Mouse (Mus musculus) embryonic facial prominence, embryonic 13.5 days (tissue): ENCODE data around the gene Hmgb4. TPM values are rescaled to one million over a fixed set of nuclear protein-coding genes. Genes with fewer than 3 reads are reported as not detected.

Experiments used
- ATAC-seq: fragments of 200-750 bp; cut with Nextera tagmentation; 2 replicates; pipeline ENCODE4 v1.8.0; 2017; ENCODE audit warnings: low read depth; ENCODE audit not compliant: insufficient number of reproducible peaks, insufficient read depth, low FRiP score, low TSS enrichment
- H3K27ac ChIP-seq: fragments of 300-500 bp; sonication (generic); 2 replicates; pipeline ENCODE4 v1.5.1; 2015; ENCODE audit warnings: moderate library complexity, mild to moderate bottlenecking, inconsistent platforms
- H3K27me3 ChIP-seq: fragments of 300-500 bp; sonication (generic); 2 replicates; pipeline ENCODE4 v1.6.1; 2015; ENCODE audit warnings: mild to moderate bottlenecking, inconsistent platforms
- H3K36me3 ChIP-seq: fragments of 300-500 bp; sonication (generic); 2 replicates; pipeline ENCODE4 v1.6.1; 2015; ENCODE audit warnings: mild to moderate bottlenecking, inconsistent platforms
- H3K4me1 ChIP-seq: fragments of 300-500 bp; sonication (generic); 2 replicates; pipeline ENCODE4 v1.6.1; 2015; ENCODE audit warnings: inconsistent platforms
- H3K4me2 ChIP-seq: fragments of 300-500 bp; sonication (generic); 2 replicates; pipeline ENCODE4 v1.6.1; 2015; ENCODE audit warnings: moderate library complexity, mild to moderate bottlenecking, inconsistent platforms
- H3K4me3 ChIP-seq: fragments of 300-500 bp; sonication (generic); 2 replicates; pipeline ENCODE4 v1.5.1; 2015; ENCODE audit warnings: mild to moderate bottlenecking, inconsistent platforms
- H3K9ac ChIP-seq: fragments of 300-500 bp; sonication (generic); 2 replicates; pipeline ENCODE4 v1.6.1; 2015; ENCODE audit warnings: mild to moderate bottlenecking, inconsistent platforms
- H3K9me3 ChIP-seq: fragments of 300-500 bp; sonication (generic); 2 replicates; pipeline ENCODE4 v1.6.1; 2016; ENCODE audit warnings: inconsistent platforms
- WGBS: fragments of 180-500 bp; shearing (Covaris S2); methylation state at CpG from one replicate; pipeline ENCODE4 v1.1.7; 2015; ENCODE audit warnings: mixed read lengths; 5-methylcytosine and 5-hydroxymethylcytosine counted together
- polyA plus RNA-seq: library from polyadenylated mRNA; unstranded; fragments of >200 nt; fragmentation: Nextera tagmentation; extraction: Ambion mirVana; gene quantifications from 2 replicates; pipeline ENCODE4 v1.2.1, GENCODE M21; 2015

Gene Hmgb4
- polyA plus RNA-seq, 1 experiment from 2014 or later = not detected

- Histone ChIP-seq H3K27ac (no peak overlapping the region), H3K4me1 (no peaks in the 10 kb centered on the region), H3K4me2 (no peak overlapping the region), H3K4me3 (no peak overlapping the region), H3K9me3 (no peaks in the 10 kb centered on the region; the same call in 1 of the 2 replicates), H3K9ac (no peak overlapping the region), H3K27me3 (no peaks in the 10 kb centered on the region), H3K36me3 (no peaks in the 10 kb centered on the region)
- WGBS = 69% methylated on average over 13 of the region's 13 CpGs
- no peak for ATAC-seq
These were observed 42.7 kb downstream of the Hmgb4 start for GRCm38 (mm10) chr4:128217991-128218595.
